Mouse (Mus musculus) forebrain, embryonic 15.5 days (tissue): Measurements from ENCODE around the gene Cul1. TPM values are rescaled to one million over a fixed set of nuclear protein-coding genes. Genes with fewer than 3 reads are reported as not detected.

Source experiments
- ATAC-seq: fragments of 200-750 bp; cut with Nextera tagmentation; replicated peaks from 2 replicates; pipeline ENCODE4 v1.8.0; 2017; ENCODE audit warnings: mild to moderate bottlenecking, moderate TSS enrichment, moderate library complexity
- H3K27ac ChIP-seq: fragments of 300-500 bp; sonication (generic); replicated peaks from 2 replicates; pipeline ENCODE4 v1.5.1; 2015; ENCODE audit warnings: mild to moderate bottlenecking, inconsistent platforms
- H3K27me3 ChIP-seq: fragments of 300-500 bp; sonication (generic); 2 replicates; pipeline ENCODE4 v1.6.1; 2015; ENCODE audit warnings: inconsistent platforms
- H3K36me3 ChIP-seq: fragments of 300-500 bp; sonication (generic); 2 replicates; pipeline ENCODE4 v1.6.1; 2015; ENCODE audit warnings: mild to moderate bottlenecking, inconsistent platforms
- H3K4me1 ChIP-seq: fragments of 300-500 bp; sonication (generic); 2 replicates; pipeline ENCODE4 v1.6.1; 2015; ENCODE audit warnings: inconsistent platforms
- H3K4me2 ChIP-seq: fragments of 300-500 bp; sonication (generic); replicated peaks from 2 replicates; pipeline ENCODE4 v1.6.1; 2015; ENCODE audit warnings: mild to moderate bottlenecking, inconsistent platforms
- H3K4me3 ChIP-seq: fragments of 300-500 bp; sonication (generic); 2 replicates; pipeline ENCODE4 v1.5.1; 2015; ENCODE audit warnings: mild to moderate bottlenecking, inconsistent platforms
- H3K9ac ChIP-seq: fragments of 300-500 bp; sonication (generic); replicated peaks from 2 replicates; pipeline ENCODE4 v1.6.1; 2015; ENCODE audit warnings: mild to moderate bottlenecking, inconsistent platforms
- H3K9me3 ChIP-seq: fragments of 300-500 bp; sonication (generic); 2 replicates; pipeline ENCODE4 v1.6.1; 2016; ENCODE audit warnings: inconsistent platforms
- WGBS: fragments of 180-500 bp; shearing (Covaris S2); methylation state at CpG from one replicate; pipeline ENCODE4 v1.1.7; 2015; ENCODE audit warnings: mixed read lengths; 5-methylcytosine and 5-hydroxymethylcytosine counted together
- polyA plus RNA-seq: library from polyadenylated mRNA; unstranded; fragments of >200 nt; fragmentation: Nextera tagmentation; extraction: Ambion mirVana; gene quantifications from 2 replicates; pipeline ENCODE4 v1.2.1, GENCODE M21; 2015

Cul1 gene
- polyA plus RNA-seq, 1 experiment from 2014 or later, result 183 TPM

DNA sequence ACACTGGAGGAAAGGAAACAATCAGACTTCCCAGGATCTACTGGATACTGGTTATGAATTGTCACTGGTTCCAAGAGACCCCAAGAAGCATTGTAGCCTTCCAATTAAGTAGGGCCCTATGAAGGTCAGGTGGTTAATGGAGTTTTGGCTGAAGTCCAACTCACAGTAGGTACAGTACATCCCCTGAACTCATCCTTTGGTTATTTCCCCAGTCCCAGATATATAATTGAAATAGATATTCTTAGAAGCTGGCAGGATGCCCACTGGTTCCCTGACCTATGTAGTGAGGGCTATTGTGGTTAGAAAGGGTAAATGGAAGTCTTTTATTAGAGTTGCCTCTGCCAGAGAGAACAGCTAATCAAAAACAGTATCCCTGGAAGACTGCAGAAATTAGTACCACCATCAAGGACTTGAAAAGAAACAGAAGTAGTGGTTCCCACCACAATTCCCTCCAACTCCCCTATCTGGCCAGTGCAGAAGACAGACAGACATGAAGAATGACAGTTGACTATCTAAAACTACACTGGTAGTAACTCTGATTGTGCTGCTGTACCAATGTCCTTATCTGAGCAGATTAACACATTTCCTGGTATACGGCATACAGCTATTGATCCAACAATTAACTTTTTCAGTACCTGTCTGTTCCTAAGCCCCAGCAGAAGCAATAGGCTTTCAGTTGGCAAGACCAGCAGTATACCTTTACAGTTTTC lies 112.3 kb downstream of the Cul1 start:
- Histone ChIP-seq H3K9ac (no peak overlapping the region), H3K4me2 (no peak overlapping the region), H3K27me3 (no peaks in the 10 kb centered on the region), H3K36me3 (peaks cover 50% of the 10 kb centered on the region), H3K4me1 (no peaks in the 10 kb centered on the region), H3K4me3 (no peak overlapping the region), H3K9me3 (no peaks in the 10 kb centered on the region), H3K27ac (no peak overlapping the region)
- ATAC-seq, result no peak
- 66% methylated on average over 1 of the region's 1 CpGs for WGBS

DNA sequence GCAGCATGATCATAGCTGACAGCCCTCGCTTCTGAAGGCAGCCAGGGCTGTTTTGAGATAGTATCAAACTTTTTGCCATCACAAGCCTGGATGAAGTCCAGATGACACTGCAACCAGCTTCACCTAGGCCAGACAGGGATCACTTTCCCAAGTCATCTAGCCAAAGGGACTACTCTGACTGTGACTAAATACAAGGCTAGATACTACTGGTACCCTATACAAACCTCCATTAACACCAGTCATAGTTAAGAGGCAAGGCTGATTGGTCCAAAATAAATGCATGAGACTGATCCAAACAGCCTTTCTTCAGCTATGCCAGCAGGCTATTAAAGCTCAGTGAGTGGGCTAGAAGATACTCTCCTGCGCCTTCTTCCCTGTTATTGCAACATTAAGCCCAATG lies 119.7 kb downstream of the Cul1 start:
- no peak overlapping the region for H3K4me2 ChIP-seq
- no peaks in the 10 kb centered on the region for H3K27me3 ChIP-seq
- no peak for ATAC-seq
- H3K9ac ChIP-seq, result no peak overlapping the region
- no peaks in the 10 kb centered on the region for H3K4me1 ChIP-seq
- no peaks in the 10 kb centered on the region for H3K9me3 ChIP-seq
- no peak overlapping the region for H3K27ac ChIP-seq
- H3K4me3 ChIP-seq, result no peak overlapping the region
- 88% methylated on average over 2 of the region's 2 CpGs for WGBS
- peaks cover 27% of the 10 kb centered on the region for H3K36me3 ChIP-seq

Other genes starting within 250 kb of the Cul1 start
- gene Ezh2, start 141.9 kb downstream of the Cul1 start, polyA plus RNA-seq, result 156 and 165 TPM in 2 replicates